Mouse (Mus musculus): ENCODE data around the gene Pawr.
"Not testable (repeated sequence)": the region's sequence is repeated elsewhere in the genome, so short reads cannot be mapped to it uniquely, and the experiment has no call there.

The Pawr gene

GRCm38 (mm10) chr10:108314396-108314795, 17.5 kb upstream of the Pawr start:
- CTCF ChIA-PET, result no interaction called here

- CTCF ChIA-PET, result no interaction called here
Observed at GRCm38 (mm10) chr10:108315236-108315635, 16.7 kb upstream of the Pawr start.

GRCm38 (mm10) chr10:108328356-108328755, 3.6 kb upstream of the Pawr start:
- CTCF ChIA-PET, result no interaction called here

GRCm38 (mm10) chr10:108328983-108329382, 2.9 kb upstream of the Pawr start:
- CTCF ChIA-PET, result no interaction called here

- CTCF ChIA-PET, result no interaction called here
Observed at GRCm38 (mm10) chr10:108329771-108330170, 2.1 kb upstream of the Pawr start.

GRCm38 (mm10) chr10:108330964-108331363, 957 bp upstream of the Pawr start:
- CTCF ChIA-PET, result no interaction called here

- CTCF ChIA-PET, result no interaction called here
Observed at GRCm38 (mm10) chr10:108332571-108333541, 935 bp downstream of the Pawr start.

- CTCF ChIA-PET, result no interaction called here
Observed at GRCm38 (mm10) chr10:108333642-108334041, 1.7 kb downstream of the Pawr start.

GRCm38 (mm10) chr10:108334096-108334495, 2.2 kb downstream of the Pawr start:
- CTCF ChIA-PET, result no interaction called here

GRCm38 (mm10) chr10:108335736-108336292, 3.9 kb downstream of the Pawr start:
- CTCF ChIA-PET, result no interaction called here

- CTCF ChIA-PET, result no interaction called here
Observed at GRCm38 (mm10) chr10:108336581-108336980, 4.7 kb downstream of the Pawr start.

- CTCF ChIA-PET, result no interaction called here
Observed at GRCm38 (mm10) chr10:108338055-108338961, 6.4 kb downstream of the Pawr start.

- CTCF ChIA-PET, result no interaction called here
Observed at GRCm38 (mm10) chr10:108339118-108339517, 7.2 kb downstream of the Pawr start.

- CTCF ChIA-PET, result interaction anchor here (0.9 kb wide), 1 partner anchor 419 kb away, joined by 3 read pairs; no protein-coding TSS in a partner anchor
Observed at GRCm38 (mm10) chr10:108339872-108340271, 8.0 kb downstream of the Pawr start.

GRCm38 (mm10) chr10:108343734-108344133, 11.8 kb downstream of the Pawr start:
- CTCF ChIA-PET, result no interaction called here

GRCm38 (mm10) chr10:108345123-108345522, 13.2 kb downstream of the Pawr start:
- CTCF ChIA-PET, result no interaction called here

- CTCF ChIA-PET, result not testable (repeated sequence)
Observed at GRCm38 (mm10) chr10:108346301-108346700, 14.4 kb downstream of the Pawr start.

GRCm38 (mm10) chr10:108350125-108351070, 18.5 kb downstream of the Pawr start:
- CTCF ChIA-PET, result no interaction called here

GRCm38 (mm10) chr10:108352944-108353343, 21.0 kb downstream of the Pawr start:
- CTCF ChIA-PET, result no interaction called here

GRCm38 (mm10) chr10:108354726-108355391, 22.9 kb downstream of the Pawr start:
- CTCF ChIA-PET, result no interaction called here

GRCm38 (mm10) chr10:108355392-108355775, 23.5 kb downstream of the Pawr start:
- CTCF ChIA-PET, result no interaction called here

Measured in spleen, embryonic (tissue).